Mouse (Mus musculus): ENCODE measurements around the gene Methig1.
"Not testable (repeated sequence)": the region's sequence is repeated elsewhere in the genome, so short reads cannot be mapped to it uniquely, and the experiment has no call there.

Methig1 gene

GRCm38 (mm10) chr15:100352711-100353250, at the start of gene Methig1, which contains the start of gene Mettl7a2:
TSS of gene Methig1 (plus strand) at chr15:100353149.
TSS of gene Mettl7a2 (plus strand) at chr15:100353200.
- DNase-seq (ENCODE audit: low spot score in 2 of 2): no peak

GRCm38 (mm10) chr15:100303428-100304018, 49.4 kb upstream of the Methig1 start:
- DNase-seq (ENCODE audit: low spot score in 2 of 2): no peak

GRCm38 (mm10) chr15:100304019-100304991, 48.6 kb upstream of the Methig1 start, which contains the start of gene Mettl7a1:
TSS of gene Mettl7a1 (plus strand) at chr15:100304140.
- DNase-seq (ENCODE audit: low spot score in 2 of 2): peak; percentile 62 to 83

GRCm38 (mm10) chr15:100306201-100306600, 46.7 kb upstream of the Methig1 start:
- DNase-seq (ENCODE audit: low spot score in 2 of 2): no peak

- DNase-seq (ENCODE audit: low spot score in 2 of 2): not testable (repeated sequence)
Measured at GRCm38 (mm10) chr15:100307438-100308096, 45.4 kb upstream of the Methig1 start.

GRCm38 (mm10) chr15:100312346-100312745, 40.6 kb upstream of the Methig1 start:
- no peak for DNase-seq (ENCODE audit: low spot score in 2 of 2)

- no peak for DNase-seq (ENCODE audit: low spot score in 2 of 2)
Measured at GRCm38 (mm10) chr15:100314448-100315145, 38.4 kb upstream of the Methig1 start.

GRCm38 (mm10) chr15:100318014-100318671, 34.8 kb upstream of the Methig1 start:
- DNase-seq (ENCODE audit: low spot score in 2 of 2): not testable (repeated sequence)

- DNase-seq (ENCODE audit: low spot score in 2 of 2): no peak
Measured at GRCm38 (mm10) chr15:100319884-100320283, 33.1 kb upstream of the Methig1 start.

- DNase-seq (ENCODE audit: low spot score in 2 of 2): no peak
Measured at GRCm38 (mm10) chr15:100320295-100320905, 32.5 kb upstream of the Methig1 start.

GRCm38 (mm10) chr15:100321134-100321533, 31.8 kb upstream of the Methig1 start:
- no peak for DNase-seq (ENCODE audit: low spot score in 2 of 2)

GRCm38 (mm10) chr15:100324021-100324591, 28.8 kb upstream of the Methig1 start:
- DNase-seq (ENCODE audit: low spot score in 2 of 2): peak in 1 of 2 experiments; percentile 24

GRCm38 (mm10) chr15:100325235-100325634, 27.7 kb upstream of the Methig1 start:
- DNase-seq (ENCODE audit: low spot score in 2 of 2): no peak

GRCm38 (mm10) chr15:100328089-100328488, 24.9 kb upstream of the Methig1 start:
- DNase-seq (ENCODE audit: low spot score in 2 of 2): not testable (repeated sequence)

- DNase-seq (ENCODE audit: low spot score in 2 of 2): not testable (repeated sequence)
Measured at GRCm38 (mm10) chr15:100329336-100329735, 23.6 kb upstream of the Methig1 start.

- DNase-seq (ENCODE audit: low spot score in 2 of 2): no peak
Measured at GRCm38 (mm10) chr15:100330739-100331138, 22.2 kb upstream of the Methig1 start.

- DNase-seq (ENCODE audit: low spot score in 2 of 2): not testable (repeated sequence)
Measured at GRCm38 (mm10) chr15:100332077-100332961, 20.6 kb upstream of the Methig1 start.

GRCm38 (mm10) chr15:100334629-100335028, 18.3 kb upstream of the Methig1 start, which contains the start of gene Mettl7a3:
TSS of gene Mettl7a3 (plus strand) at chr15:100334929.
- no peak for DNase-seq (ENCODE audit: low spot score in 2 of 2)

- DNase-seq (ENCODE audit: low spot score in 2 of 2): not testable (repeated sequence)
Measured at GRCm38 (mm10) chr15:100337328-100337727, 15.6 kb upstream of the Methig1 start.
